Mouse (Mus musculus) brown adipose tissue, adult 24 weeks (tissue): ENCODE data around the gene Crebl2. TPM values are rescaled to one million over a fixed set of nuclear protein-coding genes. Genes with fewer than 3 reads are reported as not detected.

Experiments used
- H3K27ac ChIP-seq: fragments of 200-500 bp; replicated peaks from 2 replicates; pipeline ENCODE4 v1.5.1; 2012; ENCODE audit warnings: low read depth, mild to moderate bottlenecking, low read length
- H3K4me1 ChIP-seq: fragments of 200-500 bp; 2 replicates; pipeline ENCODE4 v1.6.1; 2012; ENCODE audit warnings: low read length, mixed read lengths; ENCODE audit not compliant: control insufficient read depth, insufficient read depth, insufficient read length
- H3K4me3 ChIP-seq: fragments of 200-500 bp; 2 replicates; pipeline ENCODE4 v1.5.1; 2012; ENCODE audit warnings: low read depth, mild to moderate bottlenecking, low read length, moderate library complexity; ENCODE audit not compliant: insufficient read depth
- polyA plus RNA-seq: library from polyadenylated mRNA; stranded (reverse); fragments of >200 nt; gene quantifications from 2 replicates; pipeline ENCODE4 v1.2.4, GENCODE M21; 2012; ENCODE audit not compliant: missing spikeins, insufficient read depth, insufficient read length

The Crebl2 gene
- polyA plus RNA-seq, 1 experiment, result 12.0 TPM

GRCm38 (mm10) chr6:134848197-134848890 is 18.4 kb downstream of the Crebl2 start:
- Histone ChIP-seq H3K27ac (no peak overlapping the region), H3K4me1 (no peaks in the 10 kb centered on the region), H3K4me3 (no peak overlapping the region)

- no peak overlapping the region for H3K27ac ChIP-seq
- H3K4me3 ChIP-seq, result no peak overlapping the region
- no peaks in the 10 kb centered on the region for H3K4me1 ChIP-seq
These were observed 19.5 kb downstream of the Crebl2 start for GRCm38 (mm10) chr6:134849461-134849860.

GRCm38 (mm10) chr6:134849985-134850384 is 20.0 kb downstream of the Crebl2 start:
- Histone ChIP-seq H3K4me3 (no peak overlapping the region), H3K27ac (no peak overlapping the region), H3K4me1 (no peaks in the 10 kb centered on the region)

GRCm38 (mm10) chr6:134854782-134855181 is 24.8 kb downstream of the Crebl2 start:
- Histone ChIP-seq H3K27ac (no peak overlapping the region), H3K4me3 (no peak overlapping the region), H3K4me1 (no peaks in the 10 kb centered on the region)

- Histone ChIP-seq H3K4me3 (no peak overlapping the region), H3K4me1 (no peaks in the 10 kb centered on the region), H3K27ac (no peak overlapping the region)
These were observed 26.0 kb downstream of the Crebl2 start for GRCm38 (mm10) chr6:134855926-134856325.

GRCm38 (mm10) chr6:134859021-134859420 is 29.1 kb downstream of the Crebl2 start:
- Histone ChIP-seq H3K27ac (no peak overlapping the region), H3K4me1 (no peaks in the 10 kb centered on the region)

GRCm38 (mm10) chr6:134860275-134860674 is 30.3 kb downstream of the Crebl2 start:
- no peak overlapping the region for H3K4me3 ChIP-seq

More at GRCm38 (mm10) chr6:134859021-134859420, 29.1 kb downstream of the Crebl2 start:
- H3K4me3 ChIP-seq, result no peak overlapping the region

GRCm38 (mm10) chr6:134861386-134861785 is 31.4 kb downstream of the Crebl2 start:
- H3K4me1 ChIP-seq, result no peaks in the 10 kb centered on the region
- H3K4me3 ChIP-seq, result no peak overlapping the region
- H3K27ac ChIP-seq, result no peak overlapping the region

More at GRCm38 (mm10) chr6:134860275-134860674, 30.3 kb downstream of the Crebl2 start:
- H3K27ac ChIP-seq, result no peak overlapping the region
- H3K4me1 ChIP-seq, result no peaks in the 10 kb centered on the region

- no peak overlapping the region for H3K4me3 ChIP-seq
- no peaks in the 10 kb centered on the region for H3K4me1 ChIP-seq
These were observed 32.7 kb downstream of the Crebl2 start for GRCm38 (mm10) chr6:134862671-134863104.

GRCm38 (mm10) chr6:134863146-134863545 is 33.2 kb downstream of the Crebl2 start:
- H3K4me3 ChIP-seq, result no peak overlapping the region
- no peak overlapping the region for H3K27ac ChIP-seq
- H3K4me1 ChIP-seq, result no peaks in the 10 kb centered on the region

More at GRCm38 (mm10) chr6:134862671-134863104, 32.7 kb downstream of the Crebl2 start:
- no peak overlapping the region for H3K27ac ChIP-seq

GRCm38 (mm10) chr6:134866113-134866512 is 36.2 kb downstream of the Crebl2 start:
- no peaks in the 10 kb centered on the region for H3K4me1 ChIP-seq
- H3K4me3 ChIP-seq, result no peak overlapping the region
- no peak overlapping the region for H3K27ac ChIP-seq

GRCm38 (mm10) chr6:134867325-134867724 is 37.4 kb downstream of the Crebl2 start:
- H3K4me3 ChIP-seq, result no peak overlapping the region
- no peaks in the 10 kb centered on the region for H3K4me1 ChIP-seq
- H3K27ac ChIP-seq, result no peak overlapping the region

- no peak overlapping the region for H3K4me3 ChIP-seq
- H3K27ac ChIP-seq, result no peak overlapping the region
- no peaks in the 10 kb centered on the region for H3K4me1 ChIP-seq
These were observed 40.3 kb downstream of the Crebl2 start for GRCm38 (mm10) chr6:134870209-134870742.

- Histone ChIP-seq H3K4me1 (no peaks in the 10 kb centered on the region), H3K4me3 (no peak overlapping the region), H3K27ac (no peak overlapping the region)
These were observed 40.9 kb downstream of the Crebl2 start for GRCm38 (mm10) chr6:134870887-134871286.

GRCm38 (mm10) chr6:134872236-134872635 is 42.3 kb downstream of the Crebl2 start:
- H3K4me3 ChIP-seq, result no peak overlapping the region
- H3K27ac ChIP-seq, result no peak overlapping the region
- no peaks in the 10 kb centered on the region for H3K4me1 ChIP-seq

- no peaks in the 10 kb centered on the region for H3K4me1 ChIP-seq
- H3K4me3 ChIP-seq, result no peak overlapping the region
- no peak overlapping the region for H3K27ac ChIP-seq
These were observed 43.1 kb downstream of the Crebl2 start for GRCm38 (mm10) chr6:134873018-134873417.
